Mouse (Mus musculus) CH12.LX (cell line): Measurements from ENCODE around the gene Tshz2.

ENCODE experiments used
- CTCF ChIP-seq, 2 experiments: IDR thresholded peaks in 1 of 2; conservative IDR thresholded peaks in 1 of 2; 2 replicates each; pipeline ENCODE4 v1.5.1; 2011 to 2012; ENCODE audit warnings: low read depth in 2 of 2, low read length in 2 of 2, improper control_type of control experiment in 1 of 2, inconsistent platforms in 1 of 2, mild to moderate bottlenecking in 1 of 2, moderate library complexity in 1 of 2
- MAZ ChIP-seq: IDR thresholded peaks from 2 replicates; pipeline ENCODE4 v1.6.1; 2012; ENCODE audit warnings: low read depth, mild to moderate bottlenecking, inconsistent platforms, low read length, improper control_type of control experiment, moderate library complexity
- POLR2AphosphoS2 ChIP-seq: IDR thresholded peaks from 2 replicates; pipeline ENCODE4 v1.6.1; 2011; ENCODE audit warnings: low read depth, low read length, improper control_type of control experiment
- RCOR1 ChIP-seq: conservative IDR thresholded peaks from 2 replicates; pipeline ENCODE4 v1.6.1; 2012; ENCODE audit warnings: low read depth, mild to moderate bottlenecking, inconsistent platforms, low read length, improper control_type of control experiment
- USF2 ChIP-seq: conservative IDR thresholded peaks from 2 replicates; pipeline ENCODE4 v1.6.1; 2011; ENCODE audit warnings: low read depth, low read length, improper control_type of control experiment

- TF ChIP-seq USF2 = no peak
- TF ChIP-seq MAZ = no peak
- no peak for TF ChIP-seq CTCF (conservative IDR thresholded peaks at IDR 0.05 in 1 of 2, IDR thresholded peaks at IDR 0.05 in 1 of 2; ENCODE audit: low read depth in 2 of 2, low read length in 2 of 2)
- no peak for TF ChIP-seq POLR2AphosphoS2
- no peak for TF ChIP-seq RCOR1
These were observed 293.2 kb downstream of the Tshz2 start for GRCm38 (mm10) chr2:169926016-169926415.
